Mouse (Mus musculus): Measurements from ENCODE around the gene Gm7173. TPM values are rescaled to one million over a fixed set of nuclear protein-coding genes. Genes with fewer than 3 reads are reported as not detected.

Gm7173 gene
- 0.05 and 0.14 TPM in 2 replicates for polyA plus RNA-seq (2016; fragmentation: Nextera tagmentation; extraction: Ambion mirVana)

GRCm38 (mm10) chrX:79516977-79517645 is at the start of gene Gm7173:
Gm7173 (minus strand) TSS chrX:79517285.
- peak within 1 kb of the TSS; percentile 47 for H3K4me2 ChIP-seq
- no peaks in the 10 kb centered on the region for H3K36me3 ChIP-seq
- no peak; the same call in 1 of the 2 replicates for ATAC-seq
- no peaks in the 10 kb centered on the region for H3K27me3 ChIP-seq (replicated peaks)
- H3K4me1 ChIP-seq: no peaks in the 10 kb centered on the region
- peak within 1 kb of the TSS; percentile 29 for H3K4me3 ChIP-seq
- no peak within 1 kb of the TSS for H3K9ac ChIP-seq
- H3K9me3 ChIP-seq (replicated peaks): no peaks in the 10 kb centered on the region
- H3K27ac ChIP-seq: no peak within 1 kb of the TSS
- 17% methylated on average over 23 of the region's 23 CpGs for WGBS (ENCODE audit: insufficient replicate concordance)

GRCm38 (mm10) chrX:79517646-79518016 is 546 bp upstream of the Gm7173 start:
- ATAC-seq: no peak
- no peak overlapping the region for H3K4me3 ChIP-seq

GRCm38 (mm10) chrX:79316790-79317189 is 200.3 kb downstream of the Gm7173 start:
- ATAC-seq: no peak
- no peak overlapping the region for H3K4me3 ChIP-seq
- H3K4me2 ChIP-seq: no peak overlapping the region
- no peak overlapping the region for H3K9ac ChIP-seq
- no peaks in the 10 kb centered on the region for H3K9me3 ChIP-seq (replicated peaks)
- H3K27ac ChIP-seq: no peak overlapping the region
- H3K27me3 ChIP-seq (replicated peaks): no peaks in the 10 kb centered on the region
- no peaks in the 10 kb centered on the region for H3K36me3 ChIP-seq
- no peaks in the 10 kb centered on the region for H3K4me1 ChIP-seq

More at GRCm38 (mm10) chrX:79517646-79518016, 546 bp upstream of the Gm7173 start:
- Histone ChIP-seq H3K4me2 (peak overlapping the region; percentile 47; the same call in 1 of the 2 replicates), H3K36me3 (no peaks in the 10 kb centered on the region), H3K27me3 (replicated peaks) (no peaks in the 10 kb centered on the region), H3K9ac (no peak overlapping the region), H3K9me3 (replicated peaks) (no peaks in the 10 kb centered on the region), H3K4me1 (no peaks in the 10 kb centered on the region), H3K27ac (no peak overlapping the region)
- 43% methylated on average over 1 of the region's 1 CpGs for WGBS (ENCODE audit: insufficient replicate concordance)

Other genes starting within 250 kb of the Gm7173 start
- 1.8 and 2.2 TPM in 2 replicates for gene Mageb16, start 154.2 kb upstream of the Gm7173 start, polyA plus RNA-seq (2016; fragmentation: Nextera tagmentation; extraction: Ambion mirVana)